Comparison of ENCODE assay signal across 8 mouse cellular contexts in genomic region chr8:124661781-124662180, GRCm38 (mm10). TPM values are rescaled to one million over a fixed set of nuclear protein-coding genes. Genes with fewer than 3 reads are reported as not detected.
DNase-seq lines count a peak whose midpoint lies in the region; ATAC-seq and TF ChIP-seq lines count a peak whose summit lies in the region.

No protein-coding gene starts in this region.

- peak; percentile 15 for DNase-seq in adrenal gland, postnatal 14 days
- DNase-seq in adrenal gland, postnatal 10 days: no peak
- DNase-seq in testis, postnatal 14 days (ENCODE audit: low spot score): no peak
- peak; percentile 48 to 49 for DNase-seq in left cerebral cortex, postnatal 14 days (ENCODE audit: low spot score in 2 of 2)
- no peak for DNase-seq in cerebellum, postnatal 36 days
- DNase-seq in gastrocnemius, postnatal 10 days: no peak

- intact Hi-C loops in left cerebral cortex, postnatal 14 days (cut with DNase I): loop anchor here (5.0 to 10.0 kb wide), 2 partner anchors 44 to 267 kb away; no protein-coding TSS in a partner anchor

- 52% methylated on average over 9 of the region's 9 CpGs for WGBS in neural tube, embryonic 12.5 days

- H3K9me3 ChIP-seq in neural tube, embryonic 12.5 days: no peaks in the 10 kb centered on the region

- H3K9ac ChIP-seq in neural tube, embryonic 12.5 days: peak overlapping the region; percentile 88

- TF ChIP-seq POLR2A in testis, adult 2 months (IDR thresholded peaks at IDR 0.05; ENCODE audit: control insufficient read depth, low read depth, low read length): no peak

- H3K4me3 ChIP-seq in testis, adult 2 months (ENCODE audit: control insufficient read depth, low read depth, low read length): peak overlapping the region; percentile 92
- peak overlapping the region; percentile 80 for H3K4me3 ChIP-seq in neural tube, embryonic 12.5 days

- H3K27ac ChIP-seq in testis, adult 2 months (ENCODE audit: control insufficient read depth, insufficient read depth, low read depth, low read length): peak overlapping the region; percentile 52
- no peak overlapping the region for H3K27ac ChIP-seq in neural tube, embryonic 12.5 days

- TF ChIP-seq CTCF in testis, adult 2 months (IDR thresholded peaks at IDR 0.05; ENCODE audit: control insufficient read depth, insufficient read depth, insufficient replicate concordance, low read depth, low read length): no peak

- no peaks in the 10 kb centered on the region for H3K27me3 ChIP-seq in testis, adult 2 months (ENCODE audit: control insufficient read depth, insufficient read depth, low read length)
- H3K27me3 ChIP-seq in neural tube, embryonic 12.5 days (replicated peaks): no peaks in the 10 kb centered on the region

- peaks cover 10% of the 10 kb centered on the region for H3K4me1 ChIP-seq in testis, adult 2 months (ENCODE audit: control insufficient read depth, insufficient read depth, low read length)
- H3K4me1 ChIP-seq in neural tube, embryonic 12.5 days: peaks cover 35% of the 10 kb centered on the region

- no peaks in the 10 kb centered on the region for H3K36me3 ChIP-seq in testis, adult 2 months (ENCODE audit: control insufficient read depth, insufficient read depth, low read length)
- H3K36me3 ChIP-seq in neural tube, embryonic 12.5 days: no peaks in the 10 kb centered on the region

- no peak for ATAC-seq in neural tube, embryonic 12.5 days (ENCODE audit: low FRiP score, low read depth)

- peak overlapping the region; percentile 82 for H3K4me2 ChIP-seq in neural tube, embryonic 12.5 days (replicated peaks)

RNA-seq across cellular contexts. Expression of gene 2310022B05Rik, which starts 1.4 kb away (rescaled TPM):
- 38.6 and 39.1 TPM in 2 replicates for total RNA-seq in adrenal gland, postnatal 14 days (2021)
- total RNA-seq in adrenal gland, postnatal 10 days (2021): 10 to 100 TPM; 42.5 to 43.2 TPM
- 15.9 and 17.3 TPM in 2 replicates for polyA plus RNA-seq in testis, adult 2 months (2012; rRNA removed)
- 10 to 100 TPM; 50.4 to 60.0 TPM for total RNA-seq in left cerebral cortex, postnatal 14 days (2021)
- polyA plus RNA-seq in neural tube, embryonic 12.5 days (2016; fragmentation: Nextera tagmentation; extraction: Ambion mirVana): 26.8 and 27.4 TPM in 2 replicates
- total RNA-seq in gastrocnemius, postnatal 10 days (2021): 10 to 100 TPM; 31.7 to 42.0 TPM

Comparison
In these comparisons a context has a peak if more than half of its experiments do, and no peak if none do; other contexts are left out.
1. DNase-seq: peak in adrenal gland, postnatal 14 days (single experiment) and left cerebral cortex, postnatal 14 days (2 of 2); none in adrenal gland, postnatal 10 days (single experiment), testis, postnatal 14 days (single experiment), cerebellum, postnatal 36 days (0 of 2) and gastrocnemius, postnatal 10 days (single experiment).